Mouse (Mus musculus) stomach, embryonic 14.5 days (tissue): ENCODE measurements around the gene Klk1b8. TPM values are rescaled to one million over a fixed set of nuclear protein-coding genes. Genes with fewer than 3 reads are reported as not detected.
"Not testable (repeated sequence)": the region's sequence is repeated elsewhere in the genome, so short reads cannot be mapped to it uniquely, and the experiment has no call there.

ENCODE experiments used
- ATAC-seq: fragments of 200-750 bp; cut with Nextera tagmentation; 2 replicates; pipeline ENCODE4 v1.8.0; 2017; ENCODE audit warnings: low read depth, moderate TSS enrichment; ENCODE audit not compliant: insufficient number of reproducible peaks, insufficient read depth, low FRiP score
- H3K27ac ChIP-seq: fragments of 300-500 bp; sonication (generic); 2 replicates; pipeline ENCODE4 v1.5.1; 2014; ENCODE audit warnings: mild to moderate bottlenecking, low read length, moderate library complexity, mixed read lengths
- H3K27me3 ChIP-seq: fragments of 300-500 bp; sonication (generic); 2 replicates; pipeline ENCODE4 v1.6.1; 2014; ENCODE audit warnings: low read length, control low read depth, mixed read lengths; ENCODE audit not compliant: control insufficient read depth, insufficient read depth
- H3K36me3 ChIP-seq: fragments of 300-500 bp; sonication (generic); 2 replicates; pipeline ENCODE4 v1.6.1; 2014; ENCODE audit warnings: mild to moderate bottlenecking, control low read depth, low read length, moderate library complexity, mixed read lengths; ENCODE audit not compliant: control insufficient read depth, insufficient read depth
- H3K4me1 ChIP-seq: fragments of 300-500 bp; sonication (generic); 2 replicates; pipeline ENCODE4 v1.6.1; 2014; ENCODE audit warnings: low read length, control low read depth, mixed read lengths; ENCODE audit not compliant: control insufficient read depth, insufficient read depth
- H3K4me2 ChIP-seq: fragments of 300-500 bp; sonication (generic); replicated peaks from 2 replicates; pipeline ENCODE4 v1.6.1; 2014; ENCODE audit warnings: low read depth, low read length, control low read depth
- H3K4me3 ChIP-seq: fragments of 300-500 bp; sonication (generic); 2 replicates; pipeline ENCODE4 v1.5.1; 2014; ENCODE audit warnings: low read depth, low read length, control low read depth
- H3K9ac ChIP-seq: fragments of 300-500 bp; sonication (generic); replicated peaks from 2 replicates; pipeline ENCODE4 v1.6.1; 2014; ENCODE audit warnings: low read depth, mild to moderate bottlenecking, control low read depth, low read length, moderate library complexity, mixed read lengths
- H3K9me3 ChIP-seq: fragments of 300-500 bp; sonication (generic); 2 replicates; pipeline ENCODE4 v1.6.1; 2016; ENCODE audit warnings: low read depth, low read length, control low read depth; ENCODE audit not compliant: control insufficient read depth
- WGBS: fragments of 180-500 bp; shearing (Covaris S2); extraction: QIAGEN DNeasy Blood & Tissue Kit; methylation state at CpG from one replicate; pipeline ENCODE4 v1.1.7; 2014; 5-methylcytosine and 5-hydroxymethylcytosine counted together
- polyA plus RNA-seq: library from polyadenylated mRNA; unstranded; fragments of >200 nt; fragmentation: Nextera tagmentation; extraction: Ambion mirVana; gene quantifications from 2 replicates; pipeline ENCODE4 v1.2.1, GENCODE M21; 2014

The Klk1b8 gene
- polyA plus RNA-seq, 1 experiment from 2014 or later, result not detected

GRCm38 (mm10) chr7:43928521-43928920, 21.9 kb upstream of the Klk1b8 start:
- WGBS, result 42% methylated on average over 4 of the region's 4 CpGs
- H3K4me2 ChIP-seq, result no peak overlapping the region
- H3K36me3 ChIP-seq, result no peaks in the 10 kb centered on the region
- H3K27me3 ChIP-seq, result no peaks in the 10 kb centered on the region
- no peak overlapping the region for H3K9ac ChIP-seq
- no peaks in the 10 kb centered on the region for H3K4me1 ChIP-seq
- H3K27ac ChIP-seq, result no peak overlapping the region
- ATAC-seq, result no peak
- H3K4me3 ChIP-seq, result no peak overlapping the region
- H3K9me3 ChIP-seq, result no peaks in the 10 kb centered on the region

- 64% methylated on average over 4 of the region's 4 CpGs for WGBS
- H3K27me3 ChIP-seq, result no peaks in the 10 kb centered on the region
- H3K4me1 ChIP-seq, result no peaks in the 10 kb centered on the region
- H3K36me3 ChIP-seq, result no peaks in the 10 kb centered on the region
- no peak overlapping the region for H3K9ac ChIP-seq
- no peaks in the 10 kb centered on the region for H3K9me3 ChIP-seq
- no peak for ATAC-seq
- no peak overlapping the region for H3K4me3 ChIP-seq
- no peak overlapping the region for H3K27ac ChIP-seq
- H3K4me2 ChIP-seq, result no peak overlapping the region
Observed at GRCm38 (mm10) chr7:43932337-43932736, 18.1 kb upstream of the Klk1b8 start.

GRCm38 (mm10) chr7:43933440-43933839, 17.0 kb upstream of the Klk1b8 start, which contains the start of gene Klk15:
Gene Klk15, plus strand, starts transcription at chr7:43933740.
- no peak within 1 kb of the TSS for H3K27ac ChIP-seq
- WGBS, result 91% methylated on average over 3 of the region's 3 CpGs
- no peak within 1 kb of the TSS for H3K4me2 ChIP-seq
- H3K9me3 ChIP-seq, result no peaks in the 10 kb centered on the region
- H3K4me3 ChIP-seq, result no peak within 1 kb of the TSS
- no peaks in the 10 kb centered on the region for H3K4me1 ChIP-seq
- no peaks in the 10 kb centered on the region for H3K36me3 ChIP-seq
- H3K27me3 ChIP-seq, result no peaks in the 10 kb centered on the region
- H3K9ac ChIP-seq, result no peak within 1 kb of the TSS
- no peak for ATAC-seq

- no peak overlapping the region for H3K9ac ChIP-seq
- H3K27ac ChIP-seq, result no peak overlapping the region
- no peaks in the 10 kb centered on the region for H3K4me1 ChIP-seq
- H3K4me3 ChIP-seq, result no peak overlapping the region
- H3K4me2 ChIP-seq, result no peak overlapping the region
- 56% methylated on average over 3 of the region's 3 CpGs for WGBS
- no peaks in the 10 kb centered on the region for H3K27me3 ChIP-seq
- H3K9me3 ChIP-seq, result no peaks in the 10 kb centered on the region
- no peaks in the 10 kb centered on the region for H3K36me3 ChIP-seq
- ATAC-seq, result no peak
Observed at GRCm38 (mm10) chr7:43934747-43935146, 15.7 kb upstream of the Klk1b8 start.

- Histone ChIP-seq H3K36me3 (no peaks in the 10 kb centered on the region), H3K4me3 (no peak overlapping the region), H3K4me1 (no peaks in the 10 kb centered on the region), H3K9me3 (no peaks in the 10 kb centered on the region), H3K4me2 (no peak overlapping the region), H3K27ac (no peak overlapping the region), H3K9ac (no peak overlapping the region), H3K27me3 (no peaks in the 10 kb centered on the region)
- ATAC-seq, result no peak
- 79% methylated on average over 14 of the region's 14 CpGs for WGBS
Observed at GRCm38 (mm10) chr7:43936551-43936950, 13.9 kb upstream of the Klk1b8 start.

GRCm38 (mm10) chr7:43942293-43942692, 8.2 kb upstream of the Klk1b8 start:
- not testable (repeated sequence) for H3K9ac ChIP-seq, H3K4me3 ChIP-seq, H3K4me2 ChIP-seq, H3K9me3 ChIP-seq, H3K27ac ChIP-seq, ATAC-seq, H3K36me3 ChIP-seq, H3K4me1 ChIP-seq, H3K27me3 ChIP-seq
- WGBS, result 57% methylated on average over 3 of the region's 3 CpGs

GRCm38 (mm10) chr7:43944727-43945264, 5.7 kb upstream of the Klk1b8 start:
- Histone ChIP-seq H3K4me2 (no peak overlapping the region), H3K4me1 (no peaks in the 10 kb centered on the region), H3K9ac (no peak overlapping the region), H3K4me3 (no peak overlapping the region), H3K27ac (no peak overlapping the region), H3K9me3 (no peaks in the 10 kb centered on the region), H3K27me3 (no peaks in the 10 kb centered on the region), H3K36me3 (no peaks in the 10 kb centered on the region)
- WGBS, result 87% methylated on average over 3 of the region's 3 CpGs
- no peak for ATAC-seq

- H3K36me3 ChIP-seq, result no peaks in the 10 kb centered on the region
- H3K4me1 ChIP-seq, result no peaks in the 10 kb centered on the region
- no peak overlapping the region for H3K27ac ChIP-seq
- WGBS, result 63% methylated on average over 4 of the region's 4 CpGs
- H3K4me3 ChIP-seq, result no peak overlapping the region
- no peaks in the 10 kb centered on the region for H3K9me3 ChIP-seq
- no peak overlapping the region for H3K4me2 ChIP-seq
- H3K27me3 ChIP-seq, result no peaks in the 10 kb centered on the region
- no peak for ATAC-seq
- H3K9ac ChIP-seq, result no peak overlapping the region
Observed at GRCm38 (mm10) chr7:43952703-43953102, 2.2 kb downstream of the Klk1b8 start.

GRCm38 (mm10) chr7:43966451-43966850, 16.0 kb downstream of the Klk1b8 start, which contains the start of gene Klk1b1:
Gene Klk1b1, plus strand, starts transcription at chr7:43966751.
- H3K4me1 ChIP-seq, result no peaks in the 10 kb centered on the region
- no peak within 1 kb of the TSS for H3K9ac ChIP-seq
- WGBS, result 69% methylated on average over 3 of the region's 3 CpGs
- H3K27ac ChIP-seq, result no peak within 1 kb of the TSS
- ATAC-seq, result no peak
- no peaks in the 10 kb centered on the region for H3K9me3 ChIP-seq
- no peak within 1 kb of the TSS for H3K4me3 ChIP-seq
- no peaks in the 10 kb centered on the region for H3K36me3 ChIP-seq
- no peak within 1 kb of the TSS for H3K4me2 ChIP-seq
- no peaks in the 10 kb centered on the region for H3K27me3 ChIP-seq
